Mouse (Mus musculus) frontal cortex, adult 2 months (tissue): Measurements from ENCODE around the gene Olfr360. TPM values are rescaled to one million over a fixed set of nuclear protein-coding genes. Genes with fewer than 3 reads are reported as not detected.
"Not testable (repeated sequence)": the region's sequence is repeated elsewhere in the genome, so short reads cannot be mapped to it uniquely, and the experiment has no call there.

ENCODE experiments used
- DNase-seq, 2 experiments: peaks; one replicate each; pipeline ENCODE4 v3.0.0; 2022; ENCODE audit warnings: low spot score in 1 of 2; ENCODE audit errors: extremely low spot score in 1 of 2
- polyA plus RNA-seq: library from polyadenylated mRNA; depleted of rRNA; stranded (reverse); fragments of >200 nt; gene quantifications from 2 replicates; pipeline ENCODE4 v1.2.3, GENCODE M21; 2012; rRNA removed

Olfr360 gene
- not detected in 2 replicates for polyA plus RNA-seq

- DNase-seq = no peak
These were observed at the start of gene Olfr360 for GRCm38 (mm10) chr2:37065446-37065845. Gene Olfr360 (plus strand): TSS chr2:37065746.

GRCm38 (mm10) chr2:37089190-37089589 is 23.6 kb downstream of the Olfr360 start, which contains the start of gene Olfr361:
Gene Olfr361 (minus strand): TSS chr2:37089290.
- DNase-seq = not testable (repeated sequence)

GRCm38 (mm10) chr2:37117810-37118209 is 52.3 kb downstream of the Olfr360 start, which contains the start of gene Olfr362:
Gene Olfr362 (minus strand): TSS chr2:37117910.
- DNase-seq = no peak

Other genes with a start within 250 kb of the Olfr360 start
- gene Olfr3, start 248.7 kb upstream of the Olfr360 start, polyA plus RNA-seq = 0.04 and 0.08 TPM in 2 replicates
- gene Olfr350, start 219.4 kb upstream of the Olfr360 start, polyA plus RNA-seq = not detected in 2 replicates
- not detected in 2 replicates for gene Olfr351, start 203.1 kb upstream of the Olfr360 start, polyA plus RNA-seq
- not detected in 2 replicates for gene Olfr352, start 197.3 kb upstream of the Olfr360 start, polyA plus RNA-seq
- gene Olfr353, start 172.8 kb upstream of the Olfr360 start, polyA plus RNA-seq = not detected in 2 replicates
- gene Olfr354, start 160.1 kb upstream of the Olfr360 start, polyA plus RNA-seq = not detected in 2 replicates
- not detected in 2 replicates for gene Olfr355, start 136.8 kb upstream of the Olfr360 start, polyA plus RNA-seq
- gene Olfr356, start 128.6 kb upstream of the Olfr360 start, polyA plus RNA-seq = not detected in 2 replicates
- not detected in 2 replicates for gene Olfr357, start 71.9 kb upstream of the Olfr360 start, polyA plus RNA-seq
- gene Olfr358, start 56.4 kb upstream of the Olfr360 start, polyA plus RNA-seq = not detected in 2 replicates
- not detected in 2 replicates for gene Olfr361, start 23.5 kb downstream of the Olfr360 start, polyA plus RNA-seq
- gene Olfr362, start 52.2 kb downstream of the Olfr360 start, polyA plus RNA-seq = not detected in 2 replicates
- gene Olfr364-ps1, start 73.6 kb downstream of the Olfr360 start, polyA plus RNA-seq = not detected in 2 replicates
- gene Olfr365, start 122.5 kb downstream of the Olfr360 start, polyA plus RNA-seq = not detected in 2 replicates
- not detected in 2 replicates for gene Olfr366, start 145.8 kb downstream of the Olfr360 start, polyA plus RNA-seq